Mouse (Mus musculus) 3134 (cell line): Measurements from ENCODE around the gene Ifi202b.
A peak's percentile ranks its signal among the peaks of the same experiment; 100 is the strongest.
"Not testable (repeated sequence)": the region's sequence is repeated elsewhere in the genome, so short reads cannot be mapped to it uniquely, and the experiment has no call there.

ENCODE experiments used
- DNase-seq: peaks from one replicate; pipeline ENCODE4 v3.0.0-alpha.2; 2011; ENCODE audit warnings: low spot score; ENCODE audit not compliant: insufficient read length; ENCODE audit errors: extremely low read depth

Ifi202b gene

DNA sequence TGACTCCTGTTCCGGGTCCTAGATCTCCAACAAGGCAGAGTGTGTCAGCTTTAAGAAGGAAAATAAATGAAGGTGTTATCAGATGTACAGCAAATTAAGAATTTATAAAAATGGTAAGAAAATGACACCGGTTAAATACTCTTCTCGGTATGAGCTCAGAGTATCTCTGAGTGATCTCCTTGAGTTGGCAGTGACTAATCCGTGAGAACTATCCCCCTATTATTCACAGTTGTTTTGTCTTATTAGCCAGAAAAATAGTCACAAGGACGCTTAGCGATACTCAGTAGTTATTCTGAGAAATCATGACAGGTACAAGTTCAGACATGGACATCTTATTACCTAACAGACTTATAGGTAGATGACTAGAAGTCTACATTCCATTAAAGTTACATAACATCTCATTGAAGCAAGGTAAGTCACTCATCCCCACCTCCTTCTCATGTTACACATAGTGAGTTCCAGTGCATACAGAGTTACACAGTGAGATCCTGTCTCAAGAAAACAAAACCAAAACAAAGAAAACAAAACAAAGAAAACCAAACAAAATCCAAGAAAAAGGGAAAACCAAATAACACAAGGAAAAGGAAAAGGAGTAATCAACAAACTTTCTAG is at the start of gene Ifi202b:
Ifi202b (minus strand) TSS at position 51 of the 612 bp plus-strand sequence.
- not testable (repeated sequence) for DNase-seq

DNA sequence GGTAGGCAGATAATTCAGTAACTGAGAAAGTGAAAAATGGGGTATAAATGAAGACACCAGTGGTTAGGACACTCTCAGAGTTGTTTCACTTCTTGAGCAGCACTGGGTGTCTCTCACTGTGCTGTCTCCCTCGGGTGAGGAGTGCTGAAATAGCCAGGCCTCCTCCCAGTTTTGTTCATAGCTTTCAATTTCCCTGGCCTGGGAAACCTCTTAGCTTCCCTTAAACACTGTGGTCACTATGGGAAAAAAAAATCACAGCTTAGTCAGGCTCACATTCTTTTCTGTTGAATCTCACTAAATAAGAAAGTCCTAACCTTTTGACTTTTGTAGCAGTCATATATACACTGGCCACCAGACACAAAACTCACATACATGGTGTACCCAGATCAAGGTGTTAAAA is 49.2 kb upstream of the Ifi202b start, which contains the start of gene Ifi205:
Ifi205 (minus strand) TSS at position 113 of the 400 bp plus-strand sequence.
- DNase-seq: peak; percentile 73

DNA sequence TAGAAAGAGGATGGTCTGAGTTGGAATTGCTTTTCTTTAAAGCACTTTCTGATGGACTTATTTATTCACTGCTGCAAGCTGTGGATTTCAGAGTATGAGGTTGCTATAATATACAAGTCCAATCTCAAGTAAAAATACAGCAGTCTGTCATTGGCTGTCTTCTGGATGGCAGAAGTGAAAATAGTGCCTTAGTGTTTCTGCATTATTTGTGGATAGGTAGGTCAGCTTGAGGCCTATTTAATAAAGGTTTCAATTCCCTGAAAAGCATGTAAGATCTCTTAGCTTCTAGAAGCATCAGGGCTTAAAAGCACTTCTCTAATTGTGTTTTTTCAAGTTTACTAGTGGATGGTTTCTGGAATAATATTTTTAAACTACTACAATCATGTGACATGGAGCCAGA is 24.5 kb upstream of the Ifi202b start:
- not testable (repeated sequence) for DNase-seq

DNA sequence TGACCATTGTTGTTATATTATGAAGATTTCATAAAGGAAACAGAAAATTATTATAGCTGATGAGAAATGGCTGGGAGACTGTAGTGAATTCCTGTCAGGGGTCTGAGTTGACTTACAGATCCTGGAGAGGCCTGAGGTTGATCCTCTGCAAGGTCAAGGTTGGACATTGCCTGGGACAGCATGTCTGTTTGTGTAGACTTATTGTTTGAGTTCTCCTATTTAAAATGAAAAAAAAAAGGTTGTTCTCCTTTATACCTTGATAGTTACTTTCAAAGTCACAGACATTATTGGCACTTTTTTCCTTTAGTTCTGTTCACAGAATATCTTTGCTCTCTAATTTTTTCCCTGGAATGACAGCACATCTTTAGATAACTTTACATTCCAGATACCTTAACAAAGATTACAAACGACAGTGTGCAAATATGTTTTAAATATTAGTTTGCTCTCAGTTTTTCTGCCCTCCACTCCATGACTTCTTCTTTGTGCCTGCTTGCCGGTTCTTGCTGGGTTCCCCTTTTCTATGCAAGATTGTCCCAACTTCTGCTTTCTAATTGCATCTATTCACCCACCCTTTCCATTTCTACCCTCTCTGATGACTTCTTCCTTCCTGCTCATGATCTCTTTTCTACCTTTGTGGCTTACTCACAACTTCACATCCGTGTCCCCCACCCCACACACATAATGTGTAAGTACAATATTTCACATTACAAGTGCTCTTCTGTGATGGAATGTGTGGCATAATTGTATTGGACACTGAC is 22.0 kb upstream of the Ifi202b start:
- DNase-seq: not testable (repeated sequence)

DNA sequence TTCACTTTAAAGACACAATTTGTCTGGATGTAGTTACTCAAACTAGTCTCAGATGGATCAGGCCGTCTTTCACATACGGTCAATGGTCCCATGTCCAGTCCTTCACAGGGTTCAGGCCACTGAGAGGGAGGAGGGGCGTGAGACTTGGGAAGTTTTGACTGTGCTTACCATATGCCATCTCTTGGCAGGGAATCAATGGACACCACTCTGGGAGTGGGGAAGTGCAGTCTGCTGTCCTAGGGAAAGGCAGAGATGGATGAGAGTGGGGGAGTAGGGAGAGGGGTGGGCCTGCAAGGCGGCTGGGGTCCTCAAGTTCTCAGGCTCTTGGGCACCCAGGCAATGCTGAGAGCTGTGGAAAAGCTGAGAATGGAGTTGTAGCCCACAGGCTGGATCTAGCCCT is 12.5 kb upstream of the Ifi202b start:
- no peak for DNase-seq

DNA sequence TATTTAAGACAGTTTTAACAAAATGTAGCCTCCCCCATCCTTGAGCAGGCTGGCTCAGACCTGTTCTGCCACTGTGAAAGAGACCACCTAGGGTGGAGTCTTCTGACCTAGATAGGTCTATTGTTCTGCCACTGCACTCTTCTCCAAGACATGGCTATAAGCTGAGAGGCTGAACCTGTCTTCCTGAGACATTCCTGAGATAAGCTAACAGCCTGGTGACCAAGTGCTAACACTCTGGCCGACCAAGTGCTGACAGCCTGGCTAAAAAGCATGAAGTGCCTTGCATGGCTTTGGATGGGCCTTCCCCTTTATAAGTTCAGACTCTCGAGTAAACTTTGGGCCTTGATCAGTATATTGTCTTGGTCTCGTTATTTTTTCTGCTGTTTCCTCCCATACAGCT is 1.5 kb downstream of the Ifi202b start:
- not testable (repeated sequence) for DNase-seq

DNA sequence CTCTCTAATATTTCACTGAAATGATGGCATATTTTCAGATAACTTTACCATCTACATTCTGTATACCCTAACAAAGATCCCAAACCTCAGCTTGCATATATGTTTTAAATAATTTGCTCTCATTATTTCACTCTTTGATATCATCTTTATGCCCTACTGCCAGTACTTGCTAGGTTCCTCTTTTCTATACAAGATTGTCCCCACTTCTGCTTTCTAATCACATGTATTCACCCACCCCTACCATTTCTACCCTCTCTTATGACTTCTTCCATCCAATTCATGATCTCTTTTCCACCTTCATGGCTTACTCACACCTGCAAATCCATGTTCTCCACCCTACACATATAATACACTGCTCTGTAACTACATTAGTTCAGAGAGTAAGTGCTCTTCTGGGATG is 4.9 kb downstream of the Ifi202b start:
- DNase-seq: no peak

DNA sequence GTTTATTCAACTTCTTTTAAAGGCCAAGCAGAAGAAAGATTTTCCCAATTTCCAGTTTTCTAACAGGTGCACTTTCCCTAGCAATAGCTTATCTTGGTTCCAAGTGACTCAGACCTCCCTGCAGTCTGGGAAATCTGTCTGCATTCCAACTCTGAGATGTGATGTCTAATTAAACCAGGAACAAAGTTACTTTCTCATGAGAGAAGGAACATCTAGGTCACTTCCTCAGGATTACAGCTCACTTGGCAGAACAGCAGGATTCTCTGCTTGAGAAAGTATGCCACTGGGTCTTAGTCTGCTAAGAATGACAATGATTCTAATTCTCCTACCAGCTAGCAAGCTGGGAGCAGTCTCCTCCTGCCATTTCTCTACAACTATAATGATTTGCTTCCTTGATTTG is 9.4 kb downstream of the Ifi202b start:
- no peak for DNase-seq

DNA sequence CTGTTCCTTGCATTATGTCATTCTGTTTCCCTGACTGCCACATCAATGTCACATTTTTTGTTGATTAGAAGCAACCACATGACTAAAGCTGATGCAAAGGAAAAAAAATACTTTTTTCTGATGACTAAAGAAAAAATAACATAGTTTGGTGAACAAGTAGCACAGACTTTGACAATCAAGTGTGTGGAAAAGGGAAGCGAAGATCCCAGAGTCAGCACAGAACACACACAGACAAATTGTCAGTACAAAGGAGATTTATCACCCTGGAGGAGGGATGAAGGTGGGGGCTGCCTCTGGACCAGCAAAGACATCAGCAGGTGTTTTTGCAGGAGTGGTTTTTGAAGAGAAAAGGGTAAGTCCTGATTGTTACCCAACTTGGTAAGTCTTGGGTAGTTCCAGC is 21.1 kb downstream of the Ifi202b start:
- not testable (repeated sequence) for DNase-seq

DNA sequence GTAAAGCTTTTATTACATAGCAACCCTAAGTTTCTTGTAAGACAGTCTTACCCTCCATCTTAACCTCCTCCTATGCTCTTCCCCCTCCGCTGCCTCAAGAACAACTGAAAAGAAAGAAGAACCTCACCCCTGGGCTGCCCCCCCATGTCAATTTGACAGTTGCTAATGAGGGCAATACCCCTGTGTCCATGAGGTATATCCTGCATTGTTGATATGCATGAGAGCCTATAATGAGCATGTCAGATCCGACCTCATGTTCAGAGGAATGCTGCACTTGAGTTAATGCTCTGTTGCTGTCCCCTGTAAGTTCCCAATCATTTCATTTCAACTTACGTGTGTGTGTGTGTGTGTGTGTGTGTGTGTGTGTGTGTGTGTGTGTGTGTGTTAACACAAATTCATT is 22.5 kb downstream of the Ifi202b start:
- DNase-seq: not testable (repeated sequence)

DNA sequence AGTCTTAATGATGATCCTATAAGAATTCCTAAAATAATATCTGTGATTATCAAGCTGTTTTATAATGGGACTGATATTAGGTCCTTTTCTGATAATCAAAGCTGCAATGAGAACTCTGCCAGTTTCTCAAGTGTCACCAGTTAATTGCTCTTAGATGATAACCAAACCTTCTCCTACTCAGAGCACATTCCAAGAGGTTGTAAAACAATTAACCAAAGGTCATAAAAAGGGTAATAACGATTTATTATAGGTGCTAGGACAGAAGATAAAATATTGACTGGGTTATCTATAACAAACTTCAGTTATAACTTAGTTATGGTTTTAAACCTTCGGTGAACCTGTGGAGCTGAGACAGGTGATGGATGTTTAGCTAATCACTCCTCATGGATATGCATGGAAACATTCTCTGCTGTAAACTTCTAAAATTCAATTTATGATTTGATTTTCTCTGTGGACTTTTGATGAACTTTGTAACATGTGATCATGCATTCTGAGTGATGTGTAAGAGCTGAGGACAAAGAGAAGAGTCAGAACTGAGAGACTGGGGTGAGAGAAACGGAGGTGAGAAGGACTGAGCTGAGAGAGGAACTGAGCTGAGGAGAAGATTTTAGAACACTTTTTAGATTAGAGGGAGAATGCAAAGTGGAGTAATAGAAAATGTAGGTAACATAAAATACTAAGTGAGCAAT is 26.6 kb downstream of the Ifi202b start:
- not testable (repeated sequence) for DNase-seq

DNA sequence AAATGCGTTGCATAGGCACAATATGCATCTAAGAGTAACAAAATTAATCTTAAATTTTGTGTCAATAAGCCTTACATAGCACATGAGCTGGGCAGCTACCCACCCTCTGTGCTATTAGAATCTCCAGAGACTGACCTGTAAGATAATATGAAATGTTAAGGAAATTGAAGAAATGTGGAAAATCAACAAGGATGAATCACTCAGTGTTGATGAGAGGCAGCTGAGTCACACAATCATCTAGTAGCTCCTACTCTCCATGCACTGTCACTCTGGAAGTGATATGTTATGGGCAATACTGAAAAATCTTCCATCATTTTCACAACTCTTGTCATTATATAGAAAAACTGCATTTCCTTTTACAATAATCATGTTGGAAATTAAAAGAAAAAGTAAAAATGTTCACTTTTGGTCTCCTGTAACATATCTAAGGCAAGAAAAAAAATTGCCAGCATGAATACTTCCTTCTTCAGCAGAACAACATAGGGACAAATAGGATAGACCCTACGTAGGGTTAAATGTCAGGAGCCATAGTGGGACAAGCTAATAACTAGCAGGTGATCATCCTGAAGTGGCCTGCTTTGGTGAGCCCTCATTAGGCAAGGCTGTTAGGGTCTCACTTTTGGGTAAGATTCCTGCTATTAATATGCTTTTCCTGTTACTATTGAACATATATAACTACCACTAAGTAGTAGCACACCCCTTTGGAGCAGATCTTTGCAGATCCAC is 27.3 kb downstream of the Ifi202b start:
- DNase-seq: peak; percentile 17

DNA sequence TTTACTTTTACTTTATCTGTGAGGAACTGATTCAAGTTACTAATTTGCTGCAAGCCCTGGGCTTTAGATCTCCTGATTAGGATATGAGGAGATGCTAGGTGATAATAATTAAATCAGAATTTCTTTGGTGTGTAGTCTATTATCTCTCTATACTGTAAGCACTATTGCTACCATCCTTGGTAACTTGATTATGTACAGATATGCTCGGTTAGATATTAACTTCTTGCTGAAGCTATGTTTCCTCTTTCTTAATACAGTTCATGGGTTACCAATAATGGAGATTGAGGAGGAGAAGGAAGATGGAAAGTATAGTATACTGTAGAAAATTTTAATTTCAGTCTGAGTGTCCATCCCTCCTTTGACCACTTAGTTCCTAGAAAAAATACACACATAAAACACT is 29.0 kb downstream of the Ifi202b start:
- no peak for DNase-seq

DNA sequence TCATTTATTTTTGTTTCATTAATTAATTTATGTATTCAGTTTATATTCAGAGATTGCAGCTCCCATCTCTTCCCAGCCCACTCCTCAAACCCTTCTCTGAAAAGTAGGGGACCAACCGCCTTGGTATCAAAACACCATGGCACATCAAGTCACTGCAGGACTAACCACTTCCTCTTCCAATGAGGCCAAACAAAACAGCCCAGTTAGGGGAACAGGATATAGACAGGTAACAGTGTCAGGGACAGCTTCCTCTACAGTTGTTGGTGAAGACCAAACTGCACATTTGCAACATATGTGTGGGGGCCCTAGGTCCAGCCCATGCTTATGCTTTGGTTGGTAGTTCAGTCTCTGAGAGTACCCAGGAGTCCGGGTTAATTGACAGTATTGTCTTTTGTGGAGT is 33.5 kb downstream of the Ifi202b start:
- DNase-seq: not testable (repeated sequence)

DNA sequence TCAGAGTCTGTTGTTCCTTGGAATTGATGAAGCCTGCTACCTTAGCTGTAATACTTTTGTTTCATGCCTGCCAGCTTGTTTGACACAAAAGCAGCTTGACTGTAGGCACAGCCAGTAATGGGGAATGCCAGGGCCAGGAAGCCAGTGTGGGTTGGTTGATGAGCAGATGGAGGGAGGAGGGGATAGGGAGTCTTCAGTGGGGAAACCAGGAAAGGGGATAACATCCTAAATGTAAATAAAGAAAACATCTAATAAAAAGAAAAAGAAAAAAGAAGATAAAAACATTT is 39.8 kb downstream of the Ifi202b start:
- peak; percentile 48 for DNase-seq

DNA sequence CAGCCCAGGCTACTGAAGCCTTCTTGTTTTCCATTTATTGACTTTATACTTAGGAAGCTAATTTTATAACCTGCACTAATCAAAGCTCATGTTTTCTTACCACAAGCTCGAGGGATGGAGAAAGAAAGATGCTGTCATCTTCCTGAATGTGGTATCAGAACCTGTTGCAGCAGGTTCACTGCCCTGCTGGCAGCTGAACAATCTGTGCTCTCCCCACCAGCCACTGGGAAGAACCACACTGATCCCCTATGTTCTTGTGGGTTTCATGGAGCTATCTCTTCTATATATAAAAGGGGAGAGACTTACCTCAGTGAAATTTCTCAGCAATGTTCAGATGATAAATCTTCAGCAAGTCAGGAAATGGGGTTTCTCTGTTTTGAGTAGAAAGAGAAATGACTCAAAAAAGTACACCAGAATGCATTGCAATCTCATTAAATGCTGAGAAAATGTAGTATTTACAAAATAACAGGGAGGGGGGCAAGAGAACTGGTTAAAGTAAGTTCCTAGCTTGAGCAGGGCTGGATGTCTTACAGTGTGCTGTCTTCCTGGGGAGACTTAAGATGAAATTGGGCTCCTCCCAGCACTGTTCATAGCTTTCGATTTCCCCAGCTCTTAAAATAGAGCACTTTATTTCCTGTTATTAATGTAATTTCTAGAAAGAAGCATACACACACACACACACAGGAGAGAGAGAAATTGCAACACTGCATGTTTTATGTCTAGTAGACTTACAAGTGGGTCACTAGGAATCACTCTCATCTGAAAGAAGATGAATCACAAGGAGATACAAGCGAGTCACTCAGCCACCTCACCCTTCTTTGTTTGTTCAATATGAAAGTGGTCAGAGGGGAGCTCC is 40.4 kb downstream of the Ifi202b start, which contains the start of the genes Mndal and Ifi203:
Mndal (minus strand) TSS at position 568 of the 856 bp plus-strand sequence.
Ifi203 (minus strand) TSS at position 749 of the 856 bp plus-strand sequence.
- DNase-seq: peak; percentile 9

DNA sequence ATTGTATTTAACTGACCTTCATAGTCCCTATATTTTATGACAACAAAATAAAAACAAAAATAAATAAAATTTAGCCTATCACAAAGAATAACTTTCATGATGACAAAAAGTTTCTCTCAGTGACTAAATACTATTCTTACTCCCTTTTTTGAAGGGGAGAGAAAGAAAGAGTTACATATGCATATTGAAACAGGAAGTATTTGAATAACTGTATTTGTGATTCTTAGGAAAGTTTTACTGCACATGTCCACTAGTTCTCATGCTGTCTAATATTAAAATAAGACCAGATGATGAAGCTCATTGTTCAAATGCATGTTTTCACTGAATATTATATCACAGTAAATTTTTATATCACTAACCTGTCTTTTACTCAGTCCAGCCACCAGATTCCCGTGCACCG is 41.0 kb downstream of the Ifi202b start:
- not testable (repeated sequence) for DNase-seq

DNA sequence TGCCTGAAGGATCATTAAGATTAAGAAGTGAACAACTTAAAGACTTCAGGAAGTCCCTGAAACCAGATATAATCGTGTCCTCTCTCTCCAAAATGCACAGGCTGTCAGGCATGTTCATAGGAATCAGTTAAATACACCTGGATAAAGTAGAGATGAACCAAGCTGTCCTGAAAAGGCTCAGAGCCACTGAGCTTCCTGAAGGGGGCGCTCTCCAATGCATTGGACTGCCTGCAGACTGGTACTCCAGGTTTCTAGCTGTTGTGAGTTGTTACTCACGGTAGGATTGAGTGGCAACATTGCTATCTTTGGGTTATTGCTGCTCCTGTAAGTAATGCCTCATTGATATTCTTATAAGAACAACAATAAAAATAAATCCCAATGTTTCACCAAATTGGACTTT is 63.3 kb downstream of the Ifi202b start:
- DNase-seq: not testable (repeated sequence)

DNA sequence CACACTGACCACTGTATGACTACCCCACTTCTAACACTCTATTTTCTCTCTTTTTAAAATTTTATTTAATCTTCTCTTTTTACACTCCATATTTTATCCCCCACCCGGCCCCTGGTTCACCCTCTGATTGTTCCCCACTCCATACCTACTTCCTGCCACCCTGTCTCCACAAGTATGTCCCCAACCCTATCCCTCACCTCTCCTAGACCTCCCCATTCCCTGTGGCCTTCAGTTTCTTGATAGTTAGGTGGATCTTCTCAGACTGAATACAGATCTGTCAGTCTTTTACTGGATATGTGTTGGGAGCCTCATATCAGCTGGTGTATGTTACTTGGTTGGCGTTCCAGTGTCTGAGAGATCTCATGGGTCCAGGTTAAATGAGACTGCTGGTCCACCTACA is 68.0 kb downstream of the Ifi202b start:
- no peak for DNase-seq

DNA sequence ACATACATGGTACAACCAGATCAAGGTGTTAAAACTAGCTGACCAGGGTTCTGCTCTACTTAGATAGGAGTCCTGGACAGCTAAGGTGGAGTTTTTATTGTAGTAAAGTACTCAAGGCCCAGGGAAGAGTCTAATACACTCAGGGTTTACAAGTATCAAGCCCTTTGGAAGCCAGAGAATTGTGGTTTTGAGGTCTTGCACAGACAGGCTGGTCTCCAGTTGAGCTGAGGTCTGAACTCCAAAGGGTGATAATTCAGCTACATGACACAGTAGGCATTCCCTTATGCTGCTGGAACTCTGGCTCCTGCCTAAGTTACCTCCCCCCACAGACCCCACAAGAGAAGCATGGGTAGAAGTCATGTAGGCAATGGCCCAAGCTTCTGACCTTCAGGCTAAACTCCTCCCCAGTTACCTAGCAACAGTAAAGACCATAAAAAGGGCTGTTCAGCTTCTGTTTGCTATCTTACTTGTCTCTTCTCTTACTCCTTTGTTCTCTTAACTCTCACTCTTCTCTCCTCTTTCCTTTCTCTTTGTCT is 69.2 kb downstream of the Ifi202b start:
- DNase-seq: peak; percentile 49
